Mouse (Mus musculus) forebrain, embryonic 12.5 days (tissue): ENCODE data around the gene Chst12. TPM values are rescaled to one million over a fixed set of nuclear protein-coding genes. Genes with fewer than 3 reads are reported as not detected.

Source experiments
- ATAC-seq: fragments of 200-750 bp; cut with Nextera tagmentation; 2 replicates; pipeline ENCODE4 v1.8.0; 2017; ENCODE audit warnings: moderate TSS enrichment; ENCODE audit not compliant: low FRiP score
- H3K27ac ChIP-seq: fragments of 300-500 bp; sonication (generic); 2 replicates; pipeline ENCODE4 v1.5.1; 2016; ENCODE audit warnings: mild to moderate bottlenecking
- H3K27me3 ChIP-seq: fragments of 300-500 bp; sonication (generic); 2 replicates; pipeline ENCODE4 v1.6.1; 2016; ENCODE audit warnings: mild to moderate bottlenecking
- H3K36me3 ChIP-seq: fragments of 300-500 bp; sonication (generic); replicated peaks from 2 replicates; pipeline ENCODE4 v1.6.1; 2016; ENCODE audit warnings: mild to moderate bottlenecking
- H3K4me1 ChIP-seq: fragments of 300-500 bp; sonication (generic); 2 replicates; pipeline ENCODE4 v1.6.1; 2016
- H3K4me2 ChIP-seq: fragments of 300-500 bp; sonication (generic); 2 replicates; pipeline ENCODE4 v1.6.1; 2016; ENCODE audit warnings: mild to moderate bottlenecking, moderate library complexity
- H3K4me3 ChIP-seq: fragments of 300-500 bp; sonication (generic); replicated peaks from 2 replicates; pipeline ENCODE4 v1.5.1; 2016; ENCODE audit warnings: mild to moderate bottlenecking
- H3K9ac ChIP-seq: fragments of 300-500 bp; sonication (generic); 2 replicates; pipeline ENCODE4 v1.6.1; 2016; ENCODE audit warnings: mild to moderate bottlenecking
- H3K9me3 ChIP-seq: fragments of 300-500 bp; sonication (generic); 2 replicates; pipeline ENCODE4 v1.6.1; 2016
- WGBS: fragments of 180-500 bp; shearing (Covaris S2); methylation state at CpG from one replicate; pipeline ENCODE4 v1.1.7; 2016; 5-methylcytosine and 5-hydroxymethylcytosine counted together
- polyA plus RNA-seq: library from polyadenylated mRNA; unstranded; fragments of >200 nt; fragmentation: Nextera tagmentation; extraction: Ambion mirVana; gene quantifications from 2 replicates; pipeline ENCODE4 v1.2.1, GENCODE M21; 2016

Gene Chst12
- polyA plus RNA-seq, 1 experiment from 2014 or later: 9.7 TPM

GRCm38 (mm10) chr5:140566271-140566670, 60.9 kb downstream of the Chst12 start:
- 77% methylated on average over 4 of the region's 4 CpGs for WGBS
- no peak for ATAC-seq
- Histone ChIP-seq H3K4me1 (peaks cover 40% of the 10 kb centered on the region), H3K36me3 (no peaks in the 10 kb centered on the region), H3K9ac (no peak overlapping the region), H3K27ac (0 out of 2 replicates have a peak overlapping the region, but pooled peaks have one; percentile 5), H3K4me2 (no peak overlapping the region), H3K27me3 (no peaks in the 10 kb centered on the region), H3K9me3 (no peaks in the 10 kb centered on the region), H3K4me3 (no peak overlapping the region)

- no peak for ATAC-seq
- Histone ChIP-seq H3K9ac (no peak overlapping the region), H3K36me3 (no peaks in the 10 kb centered on the region), H3K4me3 (no peak overlapping the region), H3K27ac (no peak overlapping the region), H3K27me3 (no peaks in the 10 kb centered on the region), H3K4me2 (no peak overlapping the region), H3K4me1 (peaks cover 40% of the 10 kb centered on the region), H3K9me3 (no peaks in the 10 kb centered on the region)
- 60% methylated on average over 11 of the region's 11 CpGs for WGBS
Measured at GRCm38 (mm10) chr5:140567321-140567720, 62.0 kb downstream of the Chst12 start.

GRCm38 (mm10) chr5:140567751-140568150, 62.4 kb downstream of the Chst12 start:
- no peaks in the 10 kb centered on the region for H3K27me3 ChIP-seq
- H3K4me1 ChIP-seq: peaks cover 40% of the 10 kb centered on the region
- 83% methylated on average over 5 of the region's 5 CpGs for WGBS
- no peak overlapping the region for H3K27ac ChIP-seq
- ATAC-seq: no peak
- H3K9me3 ChIP-seq: no peaks in the 10 kb centered on the region
- H3K36me3 ChIP-seq: no peaks in the 10 kb centered on the region
- no peak overlapping the region for H3K9ac ChIP-seq
- H3K4me3 ChIP-seq: no peak overlapping the region
- H3K4me2 ChIP-seq: no peak overlapping the region

GRCm38 (mm10) chr5:140568321-140568970, 63.1 kb downstream of the Chst12 start:
- Histone ChIP-seq H3K9ac (no peak overlapping the region), H3K4me1 (peaks cover 40% of the 10 kb centered on the region), H3K4me3 (no peak overlapping the region), H3K9me3 (no peaks in the 10 kb centered on the region), H3K27ac (peak overlapping the region; percentile 32; the same call in 1 of the 2 replicates), H3K27me3 (no peaks in the 10 kb centered on the region), H3K4me2 (no peak overlapping the region), H3K36me3 (no peaks in the 10 kb centered on the region)
- WGBS: 66% methylated on average over 10 of the region's 10 CpGs
- ATAC-seq: no peak; the same call in 1 of the 2 replicates

GRCm38 (mm10) chr5:140569032-140569595, 63.8 kb downstream of the Chst12 start:
- Histone ChIP-seq H3K36me3 (no peaks in the 10 kb centered on the region), H3K4me2 (no peak overlapping the region), H3K4me1 (peaks cover 39% of the 10 kb centered on the region), H3K27ac (0 out of 2 replicates have a peak overlapping the region, but pooled peaks have one; percentile 8), H3K9me3 (no peaks in the 10 kb centered on the region), H3K4me3 (no peak overlapping the region), H3K27me3 (no peaks in the 10 kb centered on the region), H3K9ac (no peak overlapping the region)
- no peak for ATAC-seq
- WGBS: 80% methylated on average over 16 of the region's 16 CpGs

- Histone ChIP-seq H3K27me3 (no peaks in the 10 kb centered on the region), H3K9ac (no peak overlapping the region), H3K27ac (no peak overlapping the region), H3K4me2 (no peak overlapping the region), H3K36me3 (no peaks in the 10 kb centered on the region), H3K4me3 (no peak overlapping the region), H3K9me3 (no peaks in the 10 kb centered on the region), H3K4me1 (peaks cover 30% of the 10 kb centered on the region)
- 89% methylated on average over 13 of the region's 13 CpGs for WGBS
- ATAC-seq: no peak
Measured at GRCm38 (mm10) chr5:140570223-140570870, 65.0 kb downstream of the Chst12 start.

- ATAC-seq: no peak
- Histone ChIP-seq H3K36me3 (no peaks in the 10 kb centered on the region), H3K4me3 (no peak overlapping the region), H3K4me1 (peaks cover 22% of the 10 kb centered on the region), H3K4me2 (no peak overlapping the region), H3K9me3 (no peaks in the 10 kb centered on the region), H3K27me3 (no peaks in the 10 kb centered on the region), H3K9ac (no peak overlapping the region), H3K27ac (no peak overlapping the region)
- WGBS: 78% methylated on average over 4 of the region's 4 CpGs
Measured at GRCm38 (mm10) chr5:140571201-140571600, 65.9 kb downstream of the Chst12 start.

- 70% methylated on average over 10 of the region's 10 CpGs for WGBS
- H3K4me1 ChIP-seq: peaks cover 17% of the 10 kb centered on the region
- no peak for ATAC-seq
- no peaks in the 10 kb centered on the region for H3K27me3 ChIP-seq
- no peaks in the 10 kb centered on the region for H3K36me3 ChIP-seq
- no peak overlapping the region for H3K27ac ChIP-seq
- no peak overlapping the region for H3K4me2 ChIP-seq
- H3K9ac ChIP-seq: no peak overlapping the region
- H3K9me3 ChIP-seq: no peaks in the 10 kb centered on the region
- no peak overlapping the region for H3K4me3 ChIP-seq
Measured at GRCm38 (mm10) chr5:140571673-140572072, 66.3 kb downstream of the Chst12 start.

- no peaks in the 10 kb centered on the region for H3K9me3 ChIP-seq
- no peak overlapping the region for H3K4me3 ChIP-seq
- no peak overlapping the region for H3K9ac ChIP-seq
- no peaks in the 10 kb centered on the region for H3K36me3 ChIP-seq
- no peaks in the 10 kb centered on the region for H3K27me3 ChIP-seq
- no peak overlapping the region for H3K27ac ChIP-seq
- peaks cover 7% of the 10 kb centered on the region for H3K4me1 ChIP-seq
- no peak overlapping the region for H3K4me2 ChIP-seq
- WGBS: 84% methylated on average over 6 of the region's 6 CpGs
- ATAC-seq: no peak
Measured at GRCm38 (mm10) chr5:140572611-140573010, 67.3 kb downstream of the Chst12 start.

Other genes with a start within 250 kb of the Chst12 start
- 46.4 and 49.7 TPM in 2 replicates for gene Mad1l1, start 184.0 kb upstream of the Chst12 start, polyA plus RNA-seq
- 36.2 and 41.7 TPM in 2 replicates for gene Nudt1, start 183.9 kb upstream of the Chst12 start, polyA plus RNA-seq
- 18.5 and 19.6 TPM in 2 replicates for gene Mrm2, start 173.7 kb upstream of the Chst12 start, polyA plus RNA-seq
- 19.2 and 20.7 TPM in 2 replicates for gene Snx8, start 116.3 kb upstream of the Chst12 start, polyA plus RNA-seq
- 152 and 166 TPM in 2 replicates for gene Eif3b, start 86.2 kb upstream of the Chst12 start, polyA plus RNA-seq
- not detected in 2 replicates for gene Gm4869, start 59.9 kb upstream of the Chst12 start, polyA plus RNA-seq
- not detected in 2 replicates for gene Grifin, start 59.5 kb downstream of the Chst12 start, polyA plus RNA-seq
- 30.9 and 32.8 TPM in 2 replicates for gene Lfng, start 101.8 kb downstream of the Chst12 start, polyA plus RNA-seq
- gene Ttyh3, start 143.5 kb downstream of the Chst12 start, polyA plus RNA-seq: 84.5 and 88.0 TPM in 2 replicates
- 30.7 and 31.2 TPM in 2 replicates for gene Iqce, start 196.8 kb downstream of the Chst12 start, polyA plus RNA-seq
- gene Brat1, start 199.5 kb downstream of the Chst12 start, polyA plus RNA-seq: 20.5 and 24.0 TPM in 2 replicates
- 1.8 TPM in 2 replicates for gene Amz1, start 218.6 kb downstream of the Chst12 start, polyA plus RNA-seq